Mouse (Mus musculus): Measurements from ENCODE around the gene Scamp3. TPM values are rescaled to one million over a fixed set of nuclear protein-coding genes. Genes with fewer than 3 reads are reported as not detected.

Gene Scamp3
- total and polyA plus RNA-seq, 3 experiments, result 4.5 to 72.7 (median 12.5) TPM

DNA sequence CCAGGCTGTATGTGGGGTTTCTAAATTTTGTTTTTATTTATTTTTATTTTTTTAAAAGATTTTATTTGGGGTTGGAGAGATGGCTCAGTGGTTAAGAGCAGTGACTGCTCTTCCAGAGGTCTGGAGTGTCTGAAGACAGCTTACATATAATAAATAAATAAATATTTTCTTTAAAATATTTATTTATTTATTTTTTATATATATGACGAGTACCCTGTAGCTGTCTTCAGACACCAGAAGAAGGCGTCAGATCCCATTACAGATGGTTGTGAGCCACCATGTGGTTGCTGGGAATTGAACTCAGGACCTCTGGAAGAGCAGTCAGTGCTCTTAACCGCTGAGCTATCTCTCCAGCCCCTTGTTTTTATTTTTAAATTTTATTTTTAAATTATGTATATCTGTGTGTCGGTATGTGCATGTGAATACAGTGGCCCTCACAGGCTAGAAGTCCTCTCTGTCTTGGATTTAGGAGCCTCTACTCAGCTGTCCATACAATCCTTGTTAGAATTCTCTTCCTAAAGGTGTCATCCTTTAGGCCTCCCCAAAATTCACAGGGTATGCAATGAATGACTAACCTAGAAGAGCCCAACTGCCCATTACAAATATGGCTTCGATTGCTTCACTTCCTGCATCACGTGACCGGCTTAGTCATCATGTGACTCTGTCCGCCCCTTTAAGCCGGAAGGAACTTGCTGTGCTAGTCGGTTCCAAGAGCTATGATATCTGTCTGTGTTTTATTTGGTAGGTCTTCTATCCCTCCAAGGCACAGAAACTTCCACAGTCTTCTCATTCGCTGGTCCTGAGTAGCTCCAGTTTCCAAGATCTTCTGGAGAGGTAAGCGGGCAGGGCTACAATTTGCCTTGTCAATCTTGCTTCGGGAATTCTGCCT lies 25.2 kb downstream of the Scamp3 start, which contains the start of gene Gba:
Gba (plus strand) TSS at position 676 of the 889 bp plus-strand sequence.
- H3K27me3 ChIP-seq (replicated peaks), result no peaks in the 10 kb centered on the region
- H3K36me3 ChIP-seq (replicated peaks in 1 of 2; ENCODE audit: control insufficient read depth in 1 of 2, insufficient read depth in 1 of 2, low read length in 1 of 2), result peaks cover 33 to 38% of the 10 kb centered on the region in 2 experiments
- dilution Hi-C loops (cut with MboI; ENCODE audit: extremely low pct_ligation_motif_present, extremely low pct_unique_long_range_greater_than_20kb, low sequenced_read_pairs) (no loop called here), in situ Hi-C loops (cut with MboI; ENCODE audit: low pct_ligation_motif_present, low pct_unique_long_range_greater_than_20kb, low sequenced_read_pairs) (no loop called here)
- peak; percentile 96 for DNase-seq (ENCODE audit: extremely low read depth)
- H3K4me1 ChIP-seq (ENCODE audit: control insufficient read depth in 1 of 2, insufficient read depth in 2 of 2), result peaks cover 3 to 9% of the 10 kb centered on the region in 2 experiments
- no peak within 1 kb of the TSS for H3K27ac ChIP-seq (ENCODE audit: insufficient read depth, low read depth)
- H3K79me2 ChIP-seq (replicated peaks; ENCODE audit: control insufficient read depth, extremely low read depth, insufficient read depth, poor library complexity, severe bottlenecking), result peaks cover 5% of the 10 kb centered on the region; the same call in 1 of the 2 replicates
- peak within 1 kb of the TSS; percentile 97 for H3K9ac ChIP-seq (ENCODE audit: insufficient read depth, low read depth)
- no peaks in the 10 kb centered on the region for H3K9me3 ChIP-seq (replicated peaks; ENCODE audit: low read length)
- H3K4me3 ChIP-seq (replicated peaks in 1 of 3; ENCODE audit: low read depth in 2 of 3, low read length in 2 of 3, poor library complexity in 1 of 3), result peak within 1 kb of the TSS; percentile 74 to 100 (median 75)
- peak within 1 kb of the TSS; percentile 86 for H3K4me2 ChIP-seq (ENCODE audit: insufficient read depth, low read depth, poor library complexity, severe bottlenecking)
- no peak for TF ChIP-seq PAX5 (IDR thresholded peaks at IDR 0.05; ENCODE audit: low read length)
- peak; percentile 60; the same call in 1 of the 2 replicates for TF ChIP-seq NELFE (IDR thresholded peaks at IDR 0.05; ENCODE audit: low read depth, low read length)
- TF ChIP-seq IRF4 (IDR thresholded peaks at IDR 0.05; ENCODE audit: low read depth, low read length), result no peak
- TF ChIP-seq POLR2AphosphoS2 (IDR thresholded peaks at IDR 0.05; ENCODE audit: low read depth, low read length), result no peak
- TF ChIP-seq ZNF384 (IDR thresholded peaks at IDR 0.05; ENCODE audit: low read depth, low read length), result no peak
- no peak for TF ChIP-seq E2F4 (IDR thresholded peaks at IDR 0.05; ENCODE audit: insufficient replicate concordance, low read depth, low read length)
- peak; percentile 98 for TF ChIP-seq ELF1 (IDR thresholded peaks at IDR 0.05; ENCODE audit: low read depth, low read length)
- TF ChIP-seq UBTF (IDR thresholded peaks at IDR 0.05; ENCODE audit: low read depth, low read length), result no peak
- peak; percentile 55 for TF ChIP-seq TCF12 (IDR thresholded peaks at IDR 0.05; ENCODE audit: low read depth, low read length)
- TF ChIP-seq CTCF (conservative IDR thresholded peaks at IDR 0.05 in 1 of 2, IDR thresholded peaks at IDR 0.05 in 1 of 2; ENCODE audit: low read depth in 2 of 2, low read length in 2 of 2), result no peak
- TF ChIP-seq USF2 (conservative IDR thresholded peaks at IDR 0.05; ENCODE audit: low read depth, low read length), result peak; percentile 100
- TF ChIP-seq SIN3A (IDR thresholded peaks at IDR 0.05; ENCODE audit: low read length), result peak; percentile 100
- peak; percentile 99 for TF ChIP-seq MAX (IDR thresholded peaks at IDR 0.05; ENCODE audit: low read length)
- no peak for TF ChIP-seq CHD1 (IDR thresholded peaks at IDR 0.05; ENCODE audit: low read depth, low read length)
- TF ChIP-seq TBP (conservative IDR thresholded peaks at IDR 0.05; ENCODE audit: low read depth, low read length), result peak; percentile 52; the same call in 1 of the 2 replicates
- TF ChIP-seq MAFK (IDR thresholded peaks at IDR 0.05; ENCODE audit: insufficient replicate concordance, low read length), result no peak
- no peak for TF ChIP-seq JUN (IDR thresholded peaks at IDR 0.05; ENCODE audit: insufficient read depth, low read depth, low read length)
- TF ChIP-seq MXI1 (IDR thresholded peaks at IDR 0.05; ENCODE audit: low read depth, low read length), result peak; percentile 68; the same call in 1 of the 2 replicates
- TF ChIP-seq NRF1 (IDR thresholded peaks at IDR 0.05; ENCODE audit: low read depth, low read length), result peak; percentile 73
- TF ChIP-seq KAT2A (IDR thresholded peaks at IDR 0.05; ENCODE audit: insufficient replicate concordance, low read length), result peak; percentile 89; the same call in 1 of the 2 replicates
- TF ChIP-seq MEF2A (IDR thresholded peaks at IDR 0.05; ENCODE audit: borderline replicate concordance, low read depth, low read length), result peak; percentile 24; the same call in 1 of the 2 replicates
- peak; percentile 99 for TF ChIP-seq HCFC1 (IDR thresholded peaks at IDR 0.05; ENCODE audit: low read depth, low read length)
- TF ChIP-seq RAD21 (IDR thresholded peaks at IDR 0.05; ENCODE audit: low read depth, low read length), result no peak
- TF ChIP-seq ZMIZ1 (IDR thresholded peaks at IDR 0.05; ENCODE audit: low read depth, low read length), result no peak
- TF ChIP-seq POLR2A (IDR thresholded peaks at IDR 0.05; ENCODE audit: low read depth, low read length), result peak; percentile 63
- no peak for TF ChIP-seq EP300 (IDR thresholded peaks at IDR 0.05; ENCODE audit: low read length)
- TF ChIP-seq MAZ (IDR thresholded peaks at IDR 0.05; ENCODE audit: low read depth, low read length), result no peak
- no peak; the same call in 1 of the 2 replicates for TF ChIP-seq GABPA (IDR thresholded peaks at IDR 0.05; ENCODE audit: insufficient replicate concordance, low read depth, low read length)
- peak; percentile 100 for TF ChIP-seq USF1 (IDR thresholded peaks at IDR 0.05; ENCODE audit: low read depth, low read length)
- no peak for TF ChIP-seq ETS1 (conservative IDR thresholded peaks at IDR 0.05; ENCODE audit: low read depth, low read length)
- no peak; the same call in 1 of the 2 replicates for TF ChIP-seq RCOR1 (conservative IDR thresholded peaks at IDR 0.05; ENCODE audit: low read depth, low read length)
- TF ChIP-seq BHLHE40 (IDR thresholded peaks at IDR 0.05; ENCODE audit: low read depth, low read length), result peak; percentile 94
- TF ChIP-seq CHD2 (IDR thresholded peaks at IDR 0.05; ENCODE audit: low read length), result no peak
- TF ChIP-seq JUND (conservative IDR thresholded peaks at IDR 0.05; ENCODE audit: low read depth, low read length), result no peak
- no peak for TF ChIP-seq MYC (IDR thresholded peaks at IDR 0.05; ENCODE audit: low read depth, low read length)
- TF ChIP-seq ZC3H11A (IDR thresholded peaks at IDR 0.05; ENCODE audit: low read depth, low read length), result no peak
- no peak for TF ChIP-seq SMC3 (IDR thresholded peaks at IDR 0.05; ENCODE audit: low read depth, low read length)
- TF ChIP-seq ZKSCAN1 (IDR thresholded peaks at IDR 0.05; ENCODE audit: borderline replicate concordance, low read depth, low read length), result no peak
